Mouse (Mus musculus): ENCODE data around the gene Gm9821. TPM values are rescaled to one million over a fixed set of nuclear protein-coding genes. Genes with fewer than 3 reads are reported as not detected.

Gm9821 gene
- total RNA-seq, 2 experiments from 2014 or later: not detected

DNA sequence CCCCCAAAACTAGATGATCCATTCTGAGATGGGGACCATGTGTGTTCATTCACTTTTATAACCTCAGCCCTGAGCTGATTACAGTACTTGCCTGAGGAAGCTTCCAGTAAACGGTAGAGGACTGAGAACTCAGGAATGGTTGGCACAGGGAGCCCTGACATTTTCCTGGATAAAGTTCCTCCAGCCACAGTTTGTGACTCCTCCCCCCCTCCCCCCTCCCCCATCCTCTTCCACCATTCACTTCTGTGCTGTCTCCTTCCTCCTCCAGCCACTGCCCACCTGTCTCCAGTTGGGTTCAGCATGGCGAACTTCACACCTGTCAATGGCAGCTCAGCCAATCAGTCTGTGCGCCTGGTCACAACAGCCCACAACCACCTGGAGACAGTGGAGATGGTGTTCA lies 18.6 kb upstream of the Gm9821 start, which contains the start of gene Chrm4:
Gene Chrm4 (plus strand): TSS at position 301 of the 400 bp plus-strand sequence.
- DNase-seq: no peak

DNA sequence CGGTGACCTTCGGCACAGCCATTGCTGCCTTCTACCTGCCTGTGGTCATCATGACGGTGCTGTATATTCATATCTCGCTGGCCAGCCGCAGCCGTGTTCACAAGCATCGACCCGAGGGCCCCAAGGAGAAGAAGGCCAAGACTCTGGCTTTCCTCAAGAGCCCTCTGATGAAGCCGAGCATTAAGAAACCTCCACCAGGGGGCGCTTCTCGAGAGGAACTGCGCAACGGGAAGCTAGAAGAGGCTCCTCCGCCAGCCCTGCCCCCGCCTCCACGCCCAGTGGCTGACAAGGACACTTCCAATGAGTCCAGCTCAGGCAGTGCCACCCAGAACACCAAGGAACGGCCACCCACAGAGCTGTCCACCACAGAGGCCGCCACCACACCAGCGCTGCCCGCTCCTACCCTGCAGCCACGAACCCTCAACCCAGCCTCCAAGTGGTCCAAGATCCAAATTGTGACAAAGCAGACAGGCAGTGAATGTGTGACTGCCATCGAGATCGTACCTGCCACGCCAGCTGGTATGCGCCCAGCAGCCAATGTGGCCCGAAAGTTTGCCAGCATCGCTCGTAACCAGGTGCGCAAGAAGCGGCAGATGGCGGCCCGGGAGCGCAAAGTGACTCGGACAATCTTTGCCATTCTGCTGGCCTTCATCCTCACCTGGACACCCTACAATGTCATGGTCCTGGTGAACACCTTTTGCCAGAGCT lies 17.5 kb upstream of the Gm9821 start:
- peak; percentile 82 to 91 for DNase-seq

DNA sequence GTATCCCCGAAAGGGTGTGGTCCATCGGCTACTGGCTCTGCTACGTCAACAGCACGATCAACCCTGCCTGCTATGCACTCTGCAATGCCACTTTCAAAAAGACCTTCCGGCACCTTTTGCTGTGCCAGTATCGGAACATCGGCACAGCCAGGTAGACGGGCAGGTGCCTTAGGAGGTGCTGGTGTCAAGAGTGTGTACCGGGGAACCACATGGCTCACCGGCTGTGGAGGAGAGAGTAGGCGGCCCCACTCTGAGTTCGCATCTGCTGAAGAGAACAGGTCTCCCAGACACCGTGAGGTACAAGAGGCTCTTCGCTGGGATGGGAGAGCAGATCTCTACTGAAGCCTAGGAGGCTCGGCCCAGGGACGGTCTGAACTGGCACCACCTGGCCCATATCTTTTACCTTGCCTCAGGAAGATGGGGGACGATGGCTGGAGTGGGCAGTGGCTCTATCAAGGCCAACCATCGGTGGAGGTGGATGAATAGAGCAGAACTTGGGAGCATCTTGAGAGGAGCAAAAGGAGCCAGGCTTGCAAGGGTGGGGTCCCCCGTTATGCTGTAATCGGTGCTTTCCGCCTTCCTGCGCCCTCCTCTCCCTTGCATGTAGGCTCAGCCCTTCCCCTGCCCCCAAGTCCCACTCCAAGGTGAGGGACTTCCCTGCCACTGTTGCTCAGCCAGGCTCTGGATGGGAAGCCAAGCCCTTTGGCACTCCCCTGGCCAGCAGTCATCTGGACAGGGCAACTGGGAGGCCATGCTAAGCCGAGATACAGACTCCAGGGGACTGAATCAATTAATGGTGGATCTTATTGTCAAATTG lies 16.8 kb upstream of the Gm9821 start:
- no peak for DNase-seq

- DNase-seq: no peak
Measured at GRCm38 (mm10) chr2:91929455-91929854, 16.0 kb upstream of the Gm9821 start.

DNA sequence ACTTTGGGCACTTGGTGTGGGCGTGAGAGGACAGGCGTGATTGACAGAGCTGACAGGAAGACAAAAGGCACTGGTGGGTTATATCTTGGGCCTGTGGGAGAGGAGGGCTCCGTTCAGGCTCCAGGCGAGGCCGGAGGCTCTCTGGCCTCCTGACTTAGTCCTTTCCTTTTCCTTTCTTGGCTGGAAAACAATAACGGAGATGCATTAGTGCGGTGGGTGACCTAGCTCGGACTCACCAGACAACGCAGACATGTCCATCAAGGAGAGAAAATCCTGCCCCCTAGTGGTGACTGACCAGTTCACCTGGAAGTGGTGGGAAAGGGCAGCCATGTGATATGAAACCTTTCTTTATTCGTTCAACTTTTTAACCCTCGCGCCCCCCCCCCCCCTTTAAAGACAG lies 15.6 kb upstream of the Gm9821 start:
- peak; percentile 70 to 81 for DNase-seq

- no peak for DNase-seq
Measured at GRCm38 (mm10) chr2:91930761-91931291, 14.7 kb upstream of the Gm9821 start.

DNA sequence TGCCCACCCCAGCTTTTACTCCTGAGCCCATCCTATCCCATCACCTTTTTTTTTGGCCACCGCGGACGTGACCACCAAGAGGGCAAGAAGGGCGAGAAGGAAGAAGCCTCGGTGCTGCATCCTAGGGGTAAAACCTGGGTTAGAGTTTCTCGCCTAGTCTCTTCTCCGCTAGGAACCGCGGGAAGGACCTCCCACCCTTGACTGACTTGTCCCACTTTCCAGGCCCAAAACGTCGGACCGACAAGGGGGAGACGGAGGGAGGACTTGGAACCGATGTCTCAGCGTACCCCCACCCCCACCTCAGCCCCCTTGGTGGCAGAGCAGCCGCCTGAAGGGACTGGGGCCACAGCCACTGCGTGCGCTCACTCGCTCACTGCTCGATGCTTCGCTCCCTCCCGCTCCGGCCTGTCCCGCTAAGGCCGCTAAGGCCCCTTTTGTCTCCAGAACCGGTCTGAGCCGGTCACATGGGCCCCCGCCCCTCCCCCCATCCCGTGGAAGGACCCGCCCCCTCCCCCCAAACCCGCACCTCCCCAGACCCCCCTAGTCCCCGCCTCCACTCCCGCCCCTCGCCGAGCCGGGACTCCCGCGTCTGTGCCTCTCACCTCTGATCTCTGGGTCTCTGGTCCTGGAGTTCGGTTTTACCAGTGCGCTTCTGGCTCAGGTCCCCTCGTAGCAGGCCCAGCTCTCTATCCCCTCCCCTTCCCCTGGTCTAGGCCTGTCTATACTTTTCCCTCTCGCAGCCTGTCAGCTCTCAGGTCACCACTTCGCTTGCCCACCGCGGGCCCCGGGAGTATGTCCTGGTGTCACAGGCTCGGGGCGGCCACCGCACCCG lies 14.0 kb upstream of the Gm9821 start:
- DNase-seq: peak in 1 of 2 experiments; percentile 40

DNA sequence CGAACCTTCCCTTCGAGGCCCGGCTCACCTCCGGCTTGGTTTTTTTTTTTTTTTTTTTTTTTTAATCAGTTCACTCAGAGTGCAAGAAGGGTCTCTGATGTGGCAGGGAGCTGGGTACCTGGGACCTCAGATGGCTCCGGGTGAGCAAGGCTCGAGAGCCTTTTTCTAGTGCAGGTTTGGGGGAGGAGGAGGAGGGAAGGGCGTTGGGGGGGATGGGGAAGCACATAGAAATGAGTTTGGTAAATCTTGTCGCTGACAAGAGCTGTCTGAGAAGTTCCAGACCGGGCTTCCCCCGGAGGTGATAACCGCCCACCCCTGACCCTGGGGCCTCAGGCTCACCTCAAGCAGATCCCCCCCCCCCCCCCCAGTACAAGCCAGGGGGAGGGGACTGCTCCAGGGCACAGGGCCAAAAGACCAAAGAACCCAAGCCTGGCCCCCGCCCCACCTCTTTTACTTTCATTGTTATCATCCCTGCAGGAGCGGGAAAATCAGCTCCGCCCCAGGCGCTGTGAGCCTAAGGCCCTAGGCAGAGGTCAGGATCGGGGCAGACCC lies 13.3 kb upstream of the Gm9821 start, which contains the start of gene Mdk:
Gene Mdk (minus strand): TSS at position 138 of the 552 bp plus-strand sequence.
- no peak for DNase-seq

DNA sequence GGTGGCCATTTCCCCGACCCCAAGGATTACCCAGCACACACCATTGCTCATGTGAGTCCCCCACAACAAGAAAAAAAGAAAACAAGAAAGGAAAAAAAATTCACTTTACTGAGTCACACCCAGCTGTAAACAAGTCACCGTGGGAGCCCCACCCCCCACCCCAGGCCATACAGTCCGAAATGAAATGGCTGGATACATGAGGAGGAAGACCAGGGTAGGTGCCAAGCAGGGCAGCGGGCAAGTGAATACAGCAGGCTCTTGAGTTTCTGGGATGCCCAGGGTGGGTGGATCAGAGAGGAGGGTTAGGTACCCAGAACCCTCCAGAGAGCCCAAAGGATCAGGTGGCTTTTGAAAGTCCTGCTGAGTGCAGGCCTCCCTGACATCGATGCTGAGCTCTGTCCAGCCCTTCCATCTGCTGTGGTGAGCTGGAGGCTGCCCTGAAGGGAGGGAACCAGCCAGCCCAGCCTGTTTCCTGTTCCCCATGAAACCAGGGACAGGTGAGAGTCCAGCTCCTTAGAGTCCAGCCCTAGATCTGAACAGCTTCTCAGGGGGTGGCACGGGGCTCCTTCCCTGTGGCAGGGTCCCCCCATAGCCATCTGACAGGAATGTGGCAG lies 12.7 kb upstream of the Gm9821 start:
- no peak for DNase-seq

DNA sequence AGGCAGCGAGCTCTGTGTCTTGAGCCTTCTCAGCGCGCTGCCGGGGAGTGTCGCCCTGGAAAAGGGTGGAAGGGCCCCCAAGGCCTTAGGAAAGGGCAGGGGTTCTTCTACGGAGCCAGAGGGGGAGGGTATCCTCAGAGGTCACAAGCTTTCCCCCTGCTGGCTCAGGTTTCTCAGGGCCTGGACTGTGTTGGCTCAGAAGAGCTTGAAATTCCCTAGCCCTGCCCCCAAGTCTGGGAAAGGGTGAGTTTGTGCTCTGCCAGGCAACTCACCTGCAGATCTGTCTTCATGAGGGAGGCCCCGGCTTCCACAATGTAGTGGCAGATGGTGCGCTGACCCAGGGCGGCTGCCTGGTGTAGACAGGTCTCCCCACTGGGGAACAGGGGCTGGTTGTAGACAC lies 12.0 kb upstream of the Gm9821 start:
- no peak for DNase-seq

DNA sequence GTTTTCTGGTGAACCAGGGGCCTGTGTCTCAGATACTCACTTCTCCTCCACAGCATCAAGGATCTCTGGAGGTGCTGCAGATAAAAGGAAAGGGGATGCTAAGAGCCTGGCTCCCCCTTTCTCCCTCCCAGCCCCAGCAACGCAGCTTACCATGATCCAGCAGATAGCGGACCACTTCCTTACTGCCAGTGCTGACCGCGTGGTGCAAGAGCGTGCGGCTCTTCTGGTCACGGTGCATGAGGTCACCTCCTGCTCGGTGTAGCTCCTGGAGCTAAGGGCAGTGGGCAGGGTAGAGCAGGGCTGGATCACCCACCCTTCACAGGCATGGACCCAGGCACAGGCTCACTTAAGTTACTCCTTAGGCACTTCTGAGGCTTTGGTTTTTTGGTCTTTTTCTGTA lies 11.5 kb upstream of the Gm9821 start:
- no peak for DNase-seq

DNA sequence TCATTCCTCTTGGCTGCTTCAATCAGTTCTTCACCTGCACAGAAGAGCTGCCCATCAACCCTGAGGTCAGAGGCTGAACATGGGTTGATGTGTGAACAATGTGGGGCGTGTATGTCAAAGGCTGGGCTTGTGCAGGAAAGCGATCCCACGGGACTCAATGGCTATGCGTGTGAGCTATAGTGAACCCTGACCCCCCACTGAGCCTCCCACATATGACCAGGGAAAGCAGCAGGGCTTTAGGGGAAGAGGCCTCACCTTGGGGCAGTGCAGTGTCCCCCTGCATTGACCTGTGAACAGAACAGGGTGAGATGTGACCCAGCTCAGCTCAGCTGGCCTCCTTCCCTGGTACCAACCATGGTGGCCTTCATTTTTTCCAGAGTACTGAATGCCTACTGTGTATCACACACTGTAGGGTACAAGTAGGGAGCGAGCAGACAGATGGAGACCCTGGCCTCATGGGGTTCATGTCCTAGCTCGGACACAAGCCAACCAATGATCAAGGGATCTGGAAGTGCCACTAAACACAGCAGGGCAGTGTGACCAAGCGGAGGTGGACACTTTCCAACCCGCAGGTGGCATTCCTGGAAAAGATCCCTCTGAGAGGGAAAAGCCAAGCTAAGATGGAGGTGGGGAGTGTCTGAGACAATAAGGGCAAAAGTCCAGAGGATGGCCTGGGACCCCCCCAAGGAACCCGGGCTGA lies 10.5 kb upstream of the Gm9821 start:
- DNase-seq: no peak

- DNase-seq: no peak
Measured at GRCm38 (mm10) chr2:91936154-91936553, 9.3 kb upstream of the Gm9821 start.

DNA sequence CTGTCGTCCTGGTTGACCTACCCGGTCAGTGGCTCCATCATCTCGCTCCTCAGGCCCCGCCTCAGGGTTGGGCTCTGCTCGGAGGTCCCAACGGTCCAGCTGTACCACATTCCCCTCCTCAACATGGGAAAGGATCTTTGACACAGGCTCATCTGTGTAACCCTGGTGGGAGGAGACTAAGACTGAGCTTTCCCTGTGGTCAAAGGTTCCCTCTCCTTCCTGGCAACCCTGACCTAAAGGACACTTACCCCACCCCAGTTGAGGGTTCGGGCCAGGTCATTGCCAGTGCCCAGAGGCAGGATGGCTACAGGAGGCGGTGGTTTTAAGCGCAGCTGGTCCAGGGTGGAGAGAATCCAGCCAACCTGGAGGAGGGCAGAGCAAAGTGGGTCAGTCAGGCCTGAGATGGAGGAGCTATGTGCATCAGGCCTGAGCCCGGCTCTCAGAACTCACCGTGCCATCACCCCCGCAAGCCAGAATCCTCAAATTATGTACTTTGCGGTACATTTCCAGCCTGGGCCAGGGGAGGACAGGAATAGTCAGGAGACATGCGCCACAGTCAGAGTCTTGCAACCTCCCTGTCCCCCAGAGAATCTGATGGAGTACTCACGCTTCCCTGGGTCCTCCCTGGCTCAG lies 6.1 kb upstream of the Gm9821 start:
- DNase-seq: no peak

- no peak for DNase-seq
Measured at GRCm38 (mm10) chr2:91942356-91942755, 3.1 kb upstream of the Gm9821 start.

DNA sequence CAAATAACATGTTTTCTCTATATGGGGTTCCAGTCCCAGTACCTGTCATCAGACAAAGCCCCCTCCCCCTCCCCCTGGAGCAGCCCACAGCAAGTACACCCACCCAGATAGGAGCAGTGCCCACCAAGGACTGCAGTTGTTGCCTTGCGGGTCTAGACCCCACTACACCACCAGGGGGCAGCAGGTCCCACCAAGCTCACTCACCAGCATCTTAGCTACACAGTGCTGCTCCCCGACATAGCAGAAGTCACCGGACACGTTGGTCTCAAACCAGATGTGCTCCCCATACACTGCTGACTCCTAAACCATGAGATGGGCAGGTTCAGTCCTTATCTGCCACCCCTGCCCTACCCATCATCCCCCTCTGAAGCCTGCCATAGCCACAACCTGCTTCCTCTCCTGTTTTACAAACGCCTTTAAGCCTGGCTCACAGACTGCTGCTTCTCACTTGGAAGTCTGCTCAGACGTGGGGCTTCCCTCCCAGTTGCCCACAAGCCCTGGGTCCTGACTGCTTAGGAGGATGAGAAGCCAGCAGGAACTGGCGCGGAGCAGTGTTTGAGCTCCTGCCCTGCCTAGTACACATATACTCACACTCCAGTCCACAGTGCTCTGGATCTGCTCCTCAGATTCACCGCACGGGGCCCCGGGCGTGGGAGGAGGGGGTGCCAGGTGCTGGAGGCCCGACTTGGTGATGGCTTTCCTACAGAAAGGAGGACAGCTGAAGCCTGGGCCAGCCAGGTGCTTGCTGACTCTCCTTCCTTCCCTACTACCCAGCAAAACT lies 1.1 kb upstream of the Gm9821 start:
- DNase-seq: peak; percentile 80 to 87

- peak; percentile 52 to 63 for DNase-seq
Measured at GRCm38 (mm10) chr2:91946836-91947235, 1.3 kb downstream of the Gm9821 start.

GRCm38 (mm10) chr2:91947397-91948150 lies 2.1 kb downstream of the Gm9821 start:
- DNase-seq: peak; percentile 61 to 62

- DNase-seq: peak in 1 of 2 experiments; percentile 49
Measured at GRCm38 (mm10) chr2:91948151-91948509, 2.6 kb downstream of the Gm9821 start.
